Mouse (Mus musculus) kidney, postnatal 0 days (tissue): Measurements from ENCODE around the gene C1qa. TPM values are rescaled to one million over a fixed set of nuclear protein-coding genes. Genes with fewer than 3 reads are reported as not detected.

Experiments
- ATAC-seq: fragments of 200-750 bp; cut with Nextera tagmentation; replicated peaks from 2 replicates; pipeline ENCODE4 v1.8.0; 2017; ENCODE audit warnings: low read depth, moderate number of reproducible peaks, moderate TSS enrichment, moderate library complexity; ENCODE audit not compliant: low FRiP score
- DNase-seq: peaks from one replicate; pipeline ENCODE4 v3.0.0-alpha.2; 2016; ENCODE audit warnings: low spot score
- H3K27ac ChIP-seq: fragments of 300-500 bp; sonication (generic); 2 replicates; pipeline ENCODE4 v1.5.1; 2014; ENCODE audit warnings: mild to moderate bottlenecking
- H3K27me3 ChIP-seq: fragments of 300-500 bp; sonication (generic); 2 replicates; pipeline ENCODE4 v1.6.1; 2014; ENCODE audit warnings: low read length, mixed read lengths; ENCODE audit not compliant: insufficient read depth
- H3K36me3 ChIP-seq: fragments of 300-500 bp; sonication (generic); 2 replicates; pipeline ENCODE4 v1.6.1; 2014; ENCODE audit warnings: low read length, mixed read lengths; ENCODE audit not compliant: insufficient read depth
- H3K4me1 ChIP-seq: fragments of 300-500 bp; sonication (generic); replicated peaks from 2 replicates; pipeline ENCODE4 v1.6.1; 2014; ENCODE audit warnings: antibody characterized with exemption, low read length, mixed read lengths; ENCODE audit not compliant: insufficient read depth
- H3K4me2 ChIP-seq: fragments of 300-500 bp; sonication (generic); 2 replicates; pipeline ENCODE4 v1.6.1; 2014; ENCODE audit warnings: mild to moderate bottlenecking, low read length, moderate library complexity, mixed read lengths
- H3K4me3 ChIP-seq: fragments of 300-500 bp; sonication (generic); replicated peaks from 2 replicates; pipeline ENCODE4 v1.5.1; 2014; ENCODE audit warnings: low read depth, low read length
- H3K9ac ChIP-seq: fragments of 300-500 bp; sonication (generic); 2 replicates; pipeline ENCODE4 v1.6.1; 2014; ENCODE audit warnings: low read depth, low read length
- H3K9me3 ChIP-seq: fragments of 300-500 bp; sonication (generic); replicated peaks from 2 replicates; pipeline ENCODE4 v1.6.1; 2016; ENCODE audit warnings: low read length, inconsistent platforms, mixed read lengths
- CTCF ChIP-seq: IDR thresholded peaks from 2 replicates; pipeline ENCODE4 v1.5.1; 2016; ENCODE audit warnings: antibody characterized with exemption, low read depth, mild to moderate bottlenecking, moderate library complexity
- WGBS: fragments of 180-500 bp; shearing (Covaris S2); extraction: QIAGEN DNeasy Blood & Tissue Kit; methylation state at CpG from one replicate; pipeline ENCODE4 v1.1.7; 2014; 5-methylcytosine and 5-hydroxymethylcytosine counted together
- polyA plus RNA-seq: library from polyadenylated mRNA; unstranded; fragments of >200 nt; fragmentation: Nextera tagmentation; extraction: Ambion mirVana; gene quantifications from 2 replicates; pipeline ENCODE4 v1.2.1, GENCODE M21; 2015

The C1qa gene
- polyA plus RNA-seq, 1 experiment from 2014 or later = 35.8 TPM

GRCm38 (mm10) chr4:136891115-136891514, 7.5 kb downstream of the C1qa start:
- Histone ChIP-seq H3K4me2 (no peak overlapping the region), H3K4me3 (no peak overlapping the region), H3K4me1 (no peaks in the 10 kb centered on the region), H3K27me3 (0 out of 2 replicates have a peak, but pooled peaks cover 12% of the 10 kb centered on the region), H3K27ac (no peak overlapping the region), H3K9ac (no peak overlapping the region), H3K9me3 (no peaks in the 10 kb centered on the region), H3K36me3 (no peaks in the 10 kb centered on the region)
- DNase-seq = no peak
- WGBS = 88% methylated on average over 4 of the region's 4 CpGs
- no peak for ATAC-seq
- no peak for TF ChIP-seq CTCF

DNA sequence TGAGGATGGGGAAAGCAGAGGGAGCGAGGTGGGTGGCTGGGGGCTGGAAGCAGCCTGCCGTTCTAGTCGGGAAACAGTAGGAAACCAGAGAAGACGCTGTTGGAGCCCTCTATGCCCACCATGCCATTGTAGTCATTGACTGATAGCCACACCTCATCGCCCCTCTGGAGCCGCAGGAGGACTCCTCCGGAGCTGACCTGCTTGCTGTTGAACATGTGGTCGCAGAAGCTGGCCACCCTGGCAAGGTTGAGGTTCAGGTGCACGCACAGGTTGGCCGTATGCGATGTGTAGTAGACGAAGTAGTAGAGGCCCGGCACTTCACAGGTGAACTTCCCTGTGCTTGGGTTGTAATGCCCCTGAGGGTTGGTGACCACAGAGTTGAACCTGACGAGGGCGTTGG, 8.6 kb downstream of the C1qa start:
- 0 out of 2 replicates have a peak, but pooled peaks cover 8% of the 10 kb centered on the region for H3K27me3 ChIP-seq
- WGBS = 72% methylated on average over 15 of the region's 15 CpGs
- H3K4me3 ChIP-seq = no peak overlapping the region
- TF ChIP-seq CTCF = no peak
- no peak overlapping the region for H3K4me2 ChIP-seq
- no peaks in the 10 kb centered on the region for H3K4me1 ChIP-seq
- DNase-seq = no peak
- H3K9ac ChIP-seq = no peak overlapping the region
- no peak for ATAC-seq
- H3K9me3 ChIP-seq = no peaks in the 10 kb centered on the region
- no peaks in the 10 kb centered on the region for H3K36me3 ChIP-seq
- H3K27ac ChIP-seq = no peak overlapping the region

DNA sequence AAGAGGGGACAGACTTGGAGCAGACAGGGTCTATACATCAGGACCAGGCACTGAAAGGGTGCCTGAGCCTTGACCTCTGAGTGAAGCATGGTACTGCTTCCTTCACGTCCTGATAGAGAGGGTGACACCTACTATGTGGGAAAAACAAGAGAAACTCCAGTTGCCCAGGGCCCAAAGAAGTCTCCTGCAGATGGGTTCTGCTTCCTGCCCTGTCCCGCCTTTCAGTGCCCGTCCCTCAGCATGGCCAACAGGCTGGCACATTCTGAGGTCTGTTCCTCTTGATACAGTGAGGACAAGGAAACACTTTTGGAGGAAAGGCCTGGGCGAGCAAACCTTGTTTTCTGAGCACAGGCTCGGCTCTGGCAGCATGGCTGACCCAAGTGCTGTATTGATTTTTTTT, 10.9 kb downstream of the C1qa start:
- 57% methylated on average over 5 of the region's 5 CpGs for WGBS
- DNase-seq (no peak), ATAC-seq (no peak)
- no peak overlapping the region for H3K4me2 ChIP-seq
- H3K4me3 ChIP-seq = no peak overlapping the region
- no peaks in the 10 kb centered on the region for H3K4me1 ChIP-seq
- no peaks in the 10 kb centered on the region for H3K36me3 ChIP-seq
- H3K27me3 ChIP-seq = no peaks in the 10 kb centered on the region
- no peaks in the 10 kb centered on the region for H3K9me3 ChIP-seq
- H3K9ac ChIP-seq = no peak overlapping the region
- no peak overlapping the region for H3K27ac ChIP-seq
- no peak for TF ChIP-seq CTCF

DNA sequence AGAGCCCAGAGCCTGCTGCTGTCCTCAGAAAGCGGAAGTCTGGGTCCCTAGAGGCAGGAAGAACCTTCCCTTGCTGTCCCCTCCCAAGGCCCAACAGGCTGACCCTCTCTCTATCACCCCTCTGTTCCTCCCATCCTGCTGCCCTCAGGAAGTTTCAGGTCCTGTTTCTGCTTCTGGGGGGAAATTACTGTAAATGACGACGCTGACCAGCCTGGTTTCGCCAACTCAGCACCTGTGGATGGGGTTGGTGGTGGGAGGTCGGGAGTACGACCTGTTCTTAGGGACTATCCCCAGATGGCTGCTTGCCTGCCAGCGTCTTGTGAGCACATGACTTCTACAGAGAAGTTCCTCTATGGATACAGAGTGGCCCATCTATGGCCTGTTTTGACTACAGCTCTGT, 12.5 kb downstream of the C1qa start, which contains the start of gene C1qb:
TSS of gene C1qb (minus strand) at position 87 of the 400 bp plus-strand sequence.
- H3K4me1 ChIP-seq = no peaks in the 10 kb centered on the region
- DNase-seq (no peak), ATAC-seq (no peak)
- TF ChIP-seq CTCF = no peak
- no peaks in the 10 kb centered on the region for H3K9me3 ChIP-seq
- no peaks in the 10 kb centered on the region for H3K36me3 ChIP-seq
- no peak within 1 kb of the TSS for H3K9ac ChIP-seq
- no peaks in the 10 kb centered on the region for H3K27me3 ChIP-seq
- H3K27ac ChIP-seq = no peak within 1 kb of the TSS
- no peak within 1 kb of the TSS for H3K4me2 ChIP-seq
- no peak within 1 kb of the TSS for H3K4me3 ChIP-seq
- WGBS = 50% methylated on average over 7 of the region's 7 CpGs

GRCm38 (mm10) chr4:136878601-136879000, 20.0 kb downstream of the C1qa start:
- DNase-seq = peak; percentile 22
- no peaks in the 10 kb centered on the region for H3K4me1 ChIP-seq
- 30% methylated on average over 5 of the region's 5 CpGs for WGBS
- H3K36me3 ChIP-seq = no peaks in the 10 kb centered on the region
- no peak overlapping the region for H3K4me2 ChIP-seq
- H3K27me3 ChIP-seq = no peaks in the 10 kb centered on the region
- peak; percentile 49 for TF ChIP-seq CTCF
- no peak overlapping the region for H3K27ac ChIP-seq
- no peak overlapping the region for H3K4me3 ChIP-seq
- no peak for ATAC-seq
- H3K9me3 ChIP-seq = no peaks in the 10 kb centered on the region
- no peak overlapping the region for H3K9ac ChIP-seq

DNA sequence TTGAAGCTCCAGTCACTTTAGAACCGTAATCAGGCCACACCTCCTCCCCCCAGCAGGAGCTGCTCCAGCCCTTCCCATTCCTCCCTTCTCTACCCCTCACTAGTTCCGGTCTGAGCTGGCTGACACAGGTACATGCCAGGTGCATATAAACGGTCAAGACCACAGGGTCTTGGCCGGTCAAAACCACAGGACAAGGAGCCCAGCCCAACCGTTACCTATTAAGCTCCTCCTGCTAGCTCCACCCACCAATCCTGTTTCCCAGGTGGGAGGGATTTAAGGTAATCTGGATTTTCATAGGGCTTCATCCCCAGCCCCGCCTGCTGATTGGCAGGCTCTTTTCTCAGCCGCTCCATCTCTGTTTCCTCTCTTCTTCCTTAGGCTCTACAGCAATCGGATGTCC, 20.4 kb downstream of the C1qa start:
- peak; percentile 29 for ATAC-seq
- WGBS = 47% methylated on average over 8 of the region's 8 CpGs
- H3K27me3 ChIP-seq = no peaks in the 10 kb centered on the region
- H3K36me3 ChIP-seq = no peaks in the 10 kb centered on the region
- no peaks in the 10 kb centered on the region for H3K4me1 ChIP-seq
- no peak overlapping the region for H3K4me2 ChIP-seq
- H3K9me3 ChIP-seq = no peaks in the 10 kb centered on the region
- peak; percentile 28 for DNase-seq
- no peak overlapping the region for H3K9ac ChIP-seq
- no peak overlapping the region for H3K27ac ChIP-seq
- H3K4me3 ChIP-seq = no peak overlapping the region
- no peak for TF ChIP-seq CTCF

DNA sequence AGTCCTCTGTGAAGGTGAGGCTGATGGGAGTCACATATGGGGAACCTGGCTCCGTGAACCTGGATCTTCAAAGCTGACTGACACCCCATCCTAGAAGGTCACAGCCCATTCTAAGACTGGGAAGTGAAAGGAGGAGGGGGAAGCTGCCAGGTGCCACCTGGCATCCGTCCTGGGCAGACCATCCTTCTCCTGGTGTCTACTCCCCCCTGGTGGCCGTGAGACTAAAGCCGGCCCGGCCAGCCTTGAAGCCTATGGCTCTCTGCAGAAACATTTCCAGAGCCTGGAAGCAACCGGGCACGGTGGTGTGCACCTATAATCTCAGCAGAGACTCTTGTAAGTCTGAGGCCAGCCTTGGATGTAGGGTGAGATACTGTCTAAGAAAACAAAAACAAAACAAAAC, 21.6 kb downstream of the C1qa start:
- ATAC-seq = no peak; the same call in 1 of the 2 replicates
- peak; percentile 85 for TF ChIP-seq CTCF
- 14% methylated on average over 7 of the region's 7 CpGs for WGBS
- Histone ChIP-seq H3K9me3 (no peaks in the 10 kb centered on the region), H3K4me1 (no peaks in the 10 kb centered on the region), H3K36me3 (no peaks in the 10 kb centered on the region), H3K4me3 (no peak overlapping the region), H3K27me3 (no peaks in the 10 kb centered on the region), H3K27ac (no peak overlapping the region), H3K9ac (no peak overlapping the region), H3K4me2 (no peak overlapping the region)
- DNase-seq = peak; percentile 64
